ENCODE assay signal across 9 mouse cellular contexts in the genomic region with DNA sequence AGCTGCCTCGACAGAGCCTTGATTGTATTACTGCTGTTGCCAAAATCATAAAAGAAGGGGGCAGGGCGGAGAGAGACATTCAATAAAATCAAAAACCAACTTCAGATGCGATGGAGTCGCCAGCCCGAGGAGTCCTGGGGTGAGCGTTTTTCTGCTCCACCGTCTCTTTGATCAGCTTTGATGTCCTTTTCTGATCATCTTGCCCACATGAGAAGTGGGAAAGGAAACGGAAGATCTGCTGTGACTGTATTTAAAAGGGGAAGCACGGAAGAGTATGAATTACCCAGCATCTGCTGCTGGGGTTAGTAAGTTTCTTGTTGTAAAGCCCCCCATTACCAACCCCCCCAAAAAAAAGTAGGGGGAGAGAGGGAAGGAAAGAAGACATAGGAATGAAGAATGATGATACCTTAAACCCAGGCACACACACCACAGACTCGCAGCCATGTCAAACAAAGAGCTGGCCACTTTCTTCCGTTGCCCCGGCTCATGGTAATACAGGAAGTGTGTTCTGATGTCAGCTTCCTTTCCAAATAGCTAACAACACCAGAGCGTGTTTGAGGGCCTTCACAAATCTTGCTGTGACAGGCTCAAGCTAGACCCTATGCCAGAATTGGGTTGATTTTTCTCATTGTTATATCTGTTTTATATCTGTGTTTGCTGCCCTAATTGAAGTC.
A peak's percentile ranks its signal among the peaks of the same experiment; 100 is the strongest.
DNase-seq lines count a peak whose midpoint lies in the region; ATAC-seq and TF ChIP-seq lines count a peak whose summit lies in the region.
"Had no signal": no experiment of that assay in that cellular context is flagged by ENCODE, and none has a peak within 500 bp of the region (broad histone marks: within the 10 kb centered on the region; RNA-seq: fewer than 3 reads in every experiment).

No protein-coding gene starts in this region.

- no peak overlapping the region for H3K4me3 ChIP-seq in heart, postnatal 0 days (ENCODE audit: low read depth, low read length)
- H3K4me3 ChIP-seq in midbrain, embryonic 13.5 days (replicated peaks), result no peak overlapping the region
- H3K4me3 ChIP-seq: erythroblast, embryonic 14.5 days had no signal

- WGBS in heart, postnatal 0 days, result 53% methylated on average over 13 of the region's 13 CpGs
- WGBS in midbrain, embryonic 13.5 days, result 41% methylated on average over 13 of the region's 13 CpGs

- no peaks in the 10 kb centered on the region for H3K27me3 ChIP-seq in heart, postnatal 0 days (ENCODE audit: control insufficient read depth, insufficient read depth, low read length)
- H3K27me3 ChIP-seq in midbrain, embryonic 13.5 days, result no peaks in the 10 kb centered on the region

- TF ChIP-seq CTCF in heart, postnatal 0 days (IDR thresholded peaks at IDR 0.05; ENCODE audit: low read depth), result no peak

- H3K9ac ChIP-seq in heart, postnatal 0 days (replicated peaks; ENCODE audit: low read depth, low read length), result no peak overlapping the region
- no peak overlapping the region for H3K9ac ChIP-seq in midbrain, embryonic 13.5 days (replicated peaks)

- H3K4me1 ChIP-seq in heart, postnatal 0 days (ENCODE audit: control insufficient read depth, insufficient read depth), result no peaks in the 10 kb centered on the region; the same call in 1 of the 2 replicates
- peaks cover 21% of the 10 kb centered on the region for H3K4me1 ChIP-seq in midbrain, embryonic 13.5 days (replicated peaks)

- TF ChIP-seq EP300 in heart, postnatal 0 days (IDR thresholded peaks at IDR 0.05; ENCODE audit: low read depth), result no peak

- no peak for DNase-seq in heart, postnatal 0 days (ENCODE audit: low spot score)
- DNase-seq in heart, adult 11 months, result no peak
- DNase-seq in 416B (ENCODE audit: low read depth), result peak; percentile 77
- DNase-seq in forelimb bud, embryonic 11.5 days (ENCODE audit: low read depth, low spot score), result peak; percentile 32
- no peak for DNase-seq in frontal cortex, postnatal 25 days (ENCODE audit: low spot score in 2 of 2)
- DNase-seq in adipocyte (ENCODE audit: low spot score), result no peak
- no peak for DNase-seq in adrenal gland, postnatal 25 days

- no peak for ATAC-seq in heart, postnatal 0 days (ENCODE audit: insufficient read depth, low read depth)
- 0 out of 2 replicates have a peak, but pooled peaks have one; percentile 16 for ATAC-seq in midbrain, embryonic 13.5 days

- peak overlapping the region; percentile 30; the same call in 1 of the 2 replicates for H3K4me2 ChIP-seq in heart, postnatal 0 days (ENCODE audit: low read depth, low read length)
- H3K4me2 ChIP-seq in midbrain, embryonic 13.5 days (replicated peaks), result no peak overlapping the region; the same call in 1 of the 2 replicates

- H3K9me3 ChIP-seq in heart, postnatal 0 days (replicated peaks; ENCODE audit: control insufficient read depth, low read length), result peaks cover 3% of the 10 kb centered on the region; the same call in 1 of the 2 replicates
- H3K9me3 ChIP-seq in midbrain, embryonic 13.5 days, result no peaks in the 10 kb centered on the region

- H3K27ac ChIP-seq in heart, postnatal 0 days (ENCODE audit: low read depth), result peak overlapping the region; percentile 15; the same call in 1 of the 2 replicates
- peak overlapping the region; percentile 26; the same call in 1 of the 2 replicates for H3K27ac ChIP-seq in midbrain, embryonic 13.5 days

- H3K36me3 ChIP-seq in heart, postnatal 0 days (replicated peaks; ENCODE audit: control insufficient read depth, insufficient read depth, low read length), result no peaks in the 10 kb centered on the region
- no peaks in the 10 kb centered on the region for H3K36me3 ChIP-seq in midbrain, embryonic 13.5 days

Comparison
In these comparisons a context has a peak if more than half of its experiments do, and no peak if none do; other contexts are left out.
1. DNase-seq: peak in 416B (single experiment) and forelimb bud, embryonic 11.5 days (single experiment); none in heart, postnatal 0 days (single experiment), heart, adult 11 months (single experiment), frontal cortex, postnatal 25 days (0 of 2), adipocyte (single experiment) and adrenal gland, postnatal 25 days (single experiment).